Comparison of ENCODE assay signal across 18 mouse cellular contexts in the genomic region with DNA sequence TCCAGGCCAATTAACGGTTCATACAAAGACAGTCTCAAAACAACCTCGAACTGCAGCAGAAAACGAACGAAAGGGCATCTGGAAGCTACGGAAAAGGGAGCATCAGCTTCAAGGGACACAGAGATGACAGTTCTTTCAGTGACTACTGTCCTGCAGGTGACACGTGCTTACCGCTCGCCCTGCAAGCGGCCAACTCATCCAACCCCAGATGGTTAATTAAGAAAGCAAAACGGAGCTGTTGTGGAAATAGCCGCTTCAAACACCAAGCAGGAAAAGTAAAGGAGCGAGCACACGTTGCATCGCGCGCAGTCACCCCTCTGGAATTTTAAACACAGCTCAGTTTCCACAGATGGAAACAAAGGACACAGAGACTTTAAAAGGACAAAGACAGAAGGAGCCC. TPM values are rescaled to one million over a fixed set of nuclear protein-coding genes. Genes with fewer than 3 reads are reported as not detected.
DNase-seq lines count a peak whose midpoint lies in the region; ATAC-seq and TF ChIP-seq lines count a peak whose summit lies in the region.
"Had no signal": no experiment of that assay in that cellular context is flagged by ENCODE, and none has a peak within 500 bp of the region (broad histone marks: within the 10 kb centered on the region; RNA-seq: fewer than 3 reads in every experiment).

No protein-coding gene starts in this region.

- no peak overlapping the region for H3K4me2 ChIP-seq in forebrain, embryonic 12.5 days
- H3K4me2 ChIP-seq in forebrain, embryonic 16.5 days (ENCODE audit: low read length) = no peak overlapping the region
- H3K4me2 ChIP-seq in embryonic facial prominence, embryonic 13.5 days = no peak overlapping the region
- no peak overlapping the region for H3K4me2 ChIP-seq in stomach, embryonic 16.5 days (ENCODE audit: low read depth, low read length)
- H3K4me2 ChIP-seq: liver, embryonic 11.5 days; lung, embryonic 15.5 days; neural tube, embryonic 13.5 days had no signal

- no peak overlapping the region for H3K9ac ChIP-seq in forebrain, embryonic 12.5 days
- H3K9ac ChIP-seq in forebrain, embryonic 16.5 days (replicated peaks; ENCODE audit: low read depth, low read length) = no peak overlapping the region
- no peak overlapping the region for H3K9ac ChIP-seq in embryonic facial prominence, embryonic 13.5 days
- H3K9ac ChIP-seq in stomach, embryonic 16.5 days (ENCODE audit: low read length) = no peak overlapping the region
- H3K9ac ChIP-seq: lung, embryonic 15.5 days; neural tube, embryonic 13.5 days had no signal

- DNase-seq in layer of hippocampus, adult 2 months (ENCODE audit: low spot score in 2 of 2) = no peak
- no peak for DNase-seq in layer of hippocampus, postnatal 10 days (ENCODE audit: low spot score in 2 of 2)
- DNase-seq in lung, postnatal 4 days = no peak
- no peak for DNase-seq in thymus, adult 2 months
- DNase-seq: cerebellum, adult 8-10 months; embryo, embryonic 11 days; heart, postnatal 10 days; kidney, adult 11 months; kidney, postnatal 14 days; layer of hippocampus, adult 9-11 months had no signal

- no peak for TF ChIP-seq POLR2A in thymus, adult 2 months (IDR thresholded peaks at IDR 0.05; ENCODE audit: control insufficient read depth, extremely low read depth, insufficient read depth, low read length, poor library complexity)

- ATAC-seq in forebrain, embryonic 12.5 days (ENCODE audit: low FRiP score) = no peak
- ATAC-seq in forebrain, embryonic 16.5 days = no peak
- ATAC-seq in embryonic facial prominence, embryonic 13.5 days (ENCODE audit: insufficient number of reproducible peaks, insufficient read depth, low FRiP score, low TSS enrichment, low read depth) = no peak
- no peak for ATAC-seq in stomach, embryonic 16.5 days (ENCODE audit: insufficient read depth, low FRiP score)

- H3K4me1 ChIP-seq in forebrain, embryonic 12.5 days = peaks cover 30% of the 10 kb centered on the region
- H3K4me1 ChIP-seq in forebrain, embryonic 16.5 days (replicated peaks; ENCODE audit: control insufficient read depth, insufficient read depth, low read length) = peaks cover 11% of the 10 kb centered on the region
- H3K4me1 ChIP-seq in embryonic facial prominence, embryonic 13.5 days = peaks cover 28% of the 10 kb centered on the region
- H3K4me1 ChIP-seq in stomach, embryonic 16.5 days (ENCODE audit: control insufficient read depth, insufficient read depth, low read length) = peaks cover 24% of the 10 kb centered on the region
- H3K4me1 ChIP-seq in thymus, adult 2 months (replicated peaks; ENCODE audit: control insufficient read depth, insufficient read depth, low read length) = peaks cover 31% of the 10 kb centered on the region

- 52% methylated on average over 16 of the region's 16 CpGs for WGBS in forebrain, embryonic 12.5 days
- 33% methylated on average over 16 of the region's 16 CpGs for WGBS in forebrain, embryonic 16.5 days
- WGBS in embryonic facial prominence, embryonic 13.5 days = 66% methylated on average over 16 of the region's 16 CpGs
- WGBS in stomach, embryonic 16.5 days = 73% methylated on average over 16 of the region's 16 CpGs
- WGBS in thymus, adult 2 months = 96% methylated on average over 16 of the region's 16 CpGs

- H3K4me3 ChIP-seq in forebrain, embryonic 12.5 days (replicated peaks) = no peak overlapping the region
- H3K4me3 ChIP-seq in forebrain, embryonic 16.5 days (replicated peaks; ENCODE audit: low read length) = no peak overlapping the region
- no peak overlapping the region for H3K4me3 ChIP-seq in layer of hippocampus, adult 2 months
- no peak overlapping the region for H3K4me3 ChIP-seq in embryonic facial prominence, embryonic 13.5 days
- H3K4me3 ChIP-seq in stomach, embryonic 16.5 days (replicated peaks; ENCODE audit: low read length) = no peak overlapping the region
- no peak overlapping the region for H3K4me3 ChIP-seq in thymus, adult 2 months (ENCODE audit: control insufficient read depth, insufficient read depth, low read length)
- H3K4me3 ChIP-seq: lung, embryonic 15.5 days; neural tube, embryonic 13.5 days had no signal

- no peaks in the 10 kb centered on the region for H3K9me3 ChIP-seq in forebrain, embryonic 12.5 days
- H3K9me3 ChIP-seq in forebrain, embryonic 16.5 days (ENCODE audit: control insufficient read depth, low read length) = no peaks in the 10 kb centered on the region
- no peaks in the 10 kb centered on the region for H3K9me3 ChIP-seq in embryonic facial prominence, embryonic 13.5 days
- no peaks in the 10 kb centered on the region for H3K9me3 ChIP-seq in stomach, embryonic 16.5 days (replicated peaks; ENCODE audit: control insufficient read depth, low read length)
- H3K9me3 ChIP-seq: lung, embryonic 15.5 days; megakaryocyte, embryonic 14.5 days; neural tube, embryonic 13.5 days had no signal

- no peaks in the 10 kb centered on the region for H3K27me3 ChIP-seq in forebrain, embryonic 12.5 days
- no peaks in the 10 kb centered on the region for H3K27me3 ChIP-seq in forebrain, embryonic 16.5 days (replicated peaks; ENCODE audit: control insufficient read depth, insufficient read depth, low read length)
- H3K27me3 ChIP-seq in embryonic facial prominence, embryonic 13.5 days = no peaks in the 10 kb centered on the region
- no peaks in the 10 kb centered on the region for H3K27me3 ChIP-seq in stomach, embryonic 16.5 days (ENCODE audit: control insufficient read depth, insufficient read depth, low read length)
- H3K27me3 ChIP-seq in thymus, adult 2 months (ENCODE audit: control insufficient read depth, insufficient read depth, low read length) = no peaks in the 10 kb centered on the region
- H3K27me3 ChIP-seq: lung, embryonic 15.5 days; megakaryocyte, embryonic 14.5 days; neural tube, embryonic 13.5 days had no signal

- TF ChIP-seq CTCF in layer of hippocampus, adult 2 months (conservative IDR thresholded peaks at IDR 0.05) = no peak
- no peak for TF ChIP-seq CTCF in thymus, adult 2 months (IDR thresholded peaks at IDR 0.05; ENCODE audit: borderline replicate concordance, control insufficient read depth, extremely low read depth, insufficient read depth, low read length, poor library complexity)

- no peaks in the 10 kb centered on the region for H3K36me3 ChIP-seq in forebrain, embryonic 12.5 days (replicated peaks)
- H3K36me3 ChIP-seq in forebrain, embryonic 16.5 days (ENCODE audit: control insufficient read depth, insufficient read depth) = no peaks in the 10 kb centered on the region
- peaks cover 21% of the 10 kb centered on the region for H3K36me3 ChIP-seq in embryonic facial prominence, embryonic 13.5 days
- no peaks in the 10 kb centered on the region for H3K36me3 ChIP-seq in stomach, embryonic 16.5 days (ENCODE audit: control insufficient read depth, insufficient read depth, low read length)
- peaks cover 27% of the 10 kb centered on the region for H3K36me3 ChIP-seq in thymus, adult 2 months (ENCODE audit: control insufficient read depth, insufficient read depth, low read length)
- H3K36me3 ChIP-seq: lung, embryonic 15.5 days had no signal

- 0 out of 2 replicates have a peak overlapping the region, but pooled peaks have one; percentile 25 for H3K27ac ChIP-seq in forebrain, embryonic 12.5 days
- no peak overlapping the region for H3K27ac ChIP-seq in forebrain, embryonic 16.5 days (ENCODE audit: low read length)
- peak overlapping the region; percentile 86 for H3K27ac ChIP-seq in layer of hippocampus, adult 2 months
- 0 out of 2 replicates have a peak overlapping the region, but pooled peaks have one; percentile 33 for H3K27ac ChIP-seq in embryonic facial prominence, embryonic 13.5 days
- peak overlapping the region; percentile 44; the same call in 1 of the 2 replicates for H3K27ac ChIP-seq in stomach, embryonic 16.5 days (ENCODE audit: low read length)
- H3K27ac ChIP-seq in thymus, adult 2 months (ENCODE audit: control insufficient read depth, insufficient read depth, low read length) = no peak overlapping the region

RNA-seq across cellular contexts. Expression of gene Fnbp1, which starts 52.2 kb away (rescaled TPM):
- 16.3 and 18.9 TPM in 2 replicates for polyA plus RNA-seq in forebrain, embryonic 12.5 days (2016; fragmentation: Nextera tagmentation; extraction: Ambion mirVana)
- polyA plus RNA-seq in forebrain, embryonic 16.5 days (2015; fragmentation: Nextera tagmentation; extraction: Ambion mirVana) = 19.7 and 23.2 TPM in 2 replicates
- total RNA-seq in layer of hippocampus, adult 2 months (2021) = 100 to 1,000 TPM; 113 to 120 TPM
- 10 to 100 TPM; 90.2 to 99.0 TPM for total RNA-seq in layer of hippocampus, postnatal 10 days (2021)
- 29.4 and 33.0 TPM in 2 replicates for polyA plus RNA-seq in embryonic facial prominence, embryonic 13.5 days (2015; fragmentation: Nextera tagmentation; extraction: Ambion mirVana)
- 34.6 and 36.8 TPM in 2 replicates for polyA plus RNA-seq in stomach, embryonic 16.5 days (2015; fragmentation: Nextera tagmentation; extraction: Ambion mirVana)
- 148 and 160 TPM in 2 replicates for polyA plus RNA-seq in thymus, adult 2 months (2012; rRNA removed)

Comparison
In these comparisons a context has a peak if more than half of its experiments do, and no peak if none do; other contexts are left out.
1. H3K27ac ChIP-seq: peak in forebrain, embryonic 12.5 days (single experiment), layer of hippocampus, adult 2 months (single experiment), embryonic facial prominence, embryonic 13.5 days (single experiment) and stomach, embryonic 16.5 days (single experiment); none in forebrain, embryonic 16.5 days (single experiment) and thymus, adult 2 months (single experiment).